Mouse (Mus musculus) fibroblast of lung, adult 2 months (primary cell): ENCODE measurements around the gene Bbs7.
A peak's percentile ranks its signal among the peaks of the same experiment; 100 is the strongest.
"Not testable (repeated sequence)": the region's sequence is repeated elsewhere in the genome, so short reads cannot be mapped to it uniquely, and the experiment has no call there.

Source experiments
- DNase-seq: peaks from one replicate; pipeline ENCODE4 v3.0.0-alpha.2; 2011; ENCODE audit warnings: low read depth

The Bbs7 gene

GRCm38 (mm10) chr3:36613202-36613907, at the start of gene Bbs7:
Gene Bbs7 (minus strand): TSS chr3:36613477.
- DNase-seq = peak; percentile 70

GRCm38 (mm10) chr3:36645245-36645559, 31.9 kb upstream of the Bbs7 start:
- DNase-seq = not testable (repeated sequence)

GRCm38 (mm10) chr3:36644554-36645244, 31.4 kb upstream of the Bbs7 start:
- DNase-seq = no peak

GRCm38 (mm10) chr3:36643354-36643753, 30.1 kb upstream of the Bbs7 start:
- no peak for DNase-seq

- DNase-seq = no peak
Observed at GRCm38 (mm10) chr3:36642736-36643135, 29.5 kb upstream of the Bbs7 start.

GRCm38 (mm10) chr3:36640787-36641186, 27.5 kb upstream of the Bbs7 start:
- no peak for DNase-seq

- no peak for DNase-seq
Observed at GRCm38 (mm10) chr3:36635449-36635848, 22.2 kb upstream of the Bbs7 start.

GRCm38 (mm10) chr3:36626803-36627202, 13.5 kb upstream of the Bbs7 start:
- no peak for DNase-seq

- no peak for DNase-seq
Observed at GRCm38 (mm10) chr3:36618181-36618580, 4.9 kb upstream of the Bbs7 start.

- no peak for DNase-seq
Observed at GRCm38 (mm10) chr3:36613908-36614255, 605 bp upstream of the Bbs7 start.

GRCm38 (mm10) chr3:36612687-36613086, 590 bp downstream of the Bbs7 start:
- DNase-seq = no peak

GRCm38 (mm10) chr3:36605894-36606783, 7.1 kb downstream of the Bbs7 start:
- no peak for DNase-seq

- DNase-seq = not testable (repeated sequence)
Observed at GRCm38 (mm10) chr3:36599773-36600172, 13.5 kb downstream of the Bbs7 start.

GRCm38 (mm10) chr3:36598811-36599210, 14.5 kb downstream of the Bbs7 start:
- no peak for DNase-seq

GRCm38 (mm10) chr3:36571827-36572378, 41.4 kb downstream of the Bbs7 start, which contains the start of gene Ccna2:
Gene Ccna2 (minus strand): TSS chr3:36572150.
- DNase-seq = peak; percentile 97

GRCm38 (mm10) chr3:36571361-36571826, 41.9 kb downstream of the Bbs7 start:
- DNase-seq = no peak

GRCm38 (mm10) chr3:36569836-36570235, 43.4 kb downstream of the Bbs7 start:
- no peak for DNase-seq

- DNase-seq = no peak
Observed at GRCm38 (mm10) chr3:36563666-36564065, 49.6 kb downstream of the Bbs7 start.

GRCm38 (mm10) chr3:36559606-36560005, 53.7 kb downstream of the Bbs7 start:
- DNase-seq = no peak

GRCm38 (mm10) chr3:36557601-36558000, 55.7 kb downstream of the Bbs7 start:
- no peak for DNase-seq

GRCm38 (mm10) chr3:36552406-36553047, 60.8 kb downstream of the Bbs7 start, which contains the start of gene Exosc9:
Gene Exosc9 (plus strand): TSS chr3:36552606.
- peak; percentile 56 for DNase-seq
